Mouse (Mus musculus) hindbrain, postnatal 0 days (tissue): Measurements from ENCODE around the gene Ovol1. TPM values are rescaled to one million over a fixed set of nuclear protein-coding genes. Genes with fewer than 3 reads are reported as not detected.

ENCODE experiments used
- ATAC-seq: fragments of 200-750 bp; cut with Nextera tagmentation; 2 replicates; pipeline ENCODE4 v1.8.0; 2017; ENCODE audit warnings: mild to moderate bottlenecking, moderate TSS enrichment, moderate library complexity
- DNase-seq: peaks from one replicate; pipeline ENCODE4 v3.0.0-alpha.2; 2015; ENCODE audit warnings: low spot score
- H3K27ac ChIP-seq: fragments of 300-500 bp; sonication (generic); 2 replicates; pipeline ENCODE4 v1.5.1; 2014; ENCODE audit warnings: mild to moderate bottlenecking
- H3K27me3 ChIP-seq: fragments of 300-500 bp; sonication (generic); 2 replicates; pipeline ENCODE4 v1.6.1; 2014; ENCODE audit warnings: low read length, mixed read lengths; ENCODE audit not compliant: insufficient read depth
- H3K36me3 ChIP-seq: fragments of 300-500 bp; sonication (generic); 2 replicates; pipeline ENCODE4 v1.6.1; 2014; ENCODE audit warnings: low read length, mixed read lengths; ENCODE audit not compliant: insufficient read depth
- H3K4me1 ChIP-seq: fragments of 300-500 bp; sonication (generic); 2 replicates; pipeline ENCODE4 v1.6.1; 2014; ENCODE audit warnings: antibody characterized with exemption, low read length, mixed read lengths; ENCODE audit not compliant: insufficient read depth
- H3K4me2 ChIP-seq: fragments of 300-500 bp; sonication (generic); 2 replicates; pipeline ENCODE4 v1.6.1; 2014; ENCODE audit warnings: low read depth, mild to moderate bottlenecking, low read length, moderate library complexity, mixed read lengths
- H3K4me3 ChIP-seq: fragments of 300-500 bp; sonication (generic); 2 replicates; pipeline ENCODE4 v1.5.1; 2014; ENCODE audit warnings: low read length
- H3K9ac ChIP-seq: fragments of 300-500 bp; sonication (generic); replicated peaks from 2 replicates; pipeline ENCODE4 v1.6.1; 2014; ENCODE audit warnings: mild to moderate bottlenecking, low read length, moderate library complexity, mixed read lengths
- H3K9me3 ChIP-seq: fragments of 300-500 bp; sonication (generic); 2 replicates; pipeline ENCODE4 v1.6.1; 2016; ENCODE audit warnings: low read length, mixed read lengths
- CTCF ChIP-seq: IDR thresholded peaks from 2 replicates; pipeline ENCODE4 v1.5.1; 2016; ENCODE audit warnings: antibody characterized with exemption, control low read depth, low read depth
- WGBS: fragments of 180-500 bp; shearing (Covaris S2); extraction: QIAGEN DNeasy Blood & Tissue Kit; methylation state at CpG from one replicate; pipeline ENCODE4 v1.1.7; 2014; 5-methylcytosine and 5-hydroxymethylcytosine counted together
- polyA plus RNA-seq: library from polyadenylated mRNA; unstranded; fragments of >200 nt; fragmentation: Nextera tagmentation; extraction: Ambion mirVana; gene quantifications from 2 replicates; pipeline ENCODE4 v1.2.1, GENCODE M21; 2015
- total RNA-seq: library from RNA; depleted of rRNA; stranded (reverse); fragments of >200 nt; gene quantifications from 2 replicates; pipeline ENCODE4 v1.2.3, GENCODE M21; 2014

The Ovol1 gene
- total and polyA plus RNA-seq, 2 experiments from 2014 or later, result 0.25 TPM; not detected in 1

DNA sequence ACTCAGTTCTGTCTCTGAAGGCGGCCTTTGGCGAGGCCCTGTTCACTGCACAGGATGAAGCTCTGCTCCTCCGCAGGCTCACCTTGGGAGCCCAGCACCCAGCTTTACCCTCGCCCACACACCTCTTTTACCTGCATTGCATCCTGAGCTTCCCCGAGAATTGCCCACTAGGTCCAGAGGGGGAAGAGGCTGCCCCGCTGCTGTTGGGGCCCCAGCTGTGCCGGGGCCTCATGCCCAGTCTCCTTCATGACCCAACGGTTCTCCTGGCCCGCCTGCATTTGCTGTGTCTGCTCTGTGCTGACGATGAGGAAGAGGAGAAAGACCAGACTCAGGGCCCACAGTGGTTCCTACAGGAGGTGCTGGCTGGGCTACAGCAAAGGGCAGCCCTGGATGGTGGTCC lies 9.1 kb upstream of the Ovol1 start:
- Histone ChIP-seq H3K4me3 (no peak overlapping the region), H3K9me3 (no peaks in the 10 kb centered on the region), H3K27ac (no peak overlapping the region), H3K4me2 (no peak overlapping the region), H3K4me1 (peaks cover 7% of the 10 kb centered on the region), H3K9ac (no peak overlapping the region), H3K36me3 (peaks cover 13% of the 10 kb centered on the region; the same call in 1 of the 2 replicates), H3K27me3 (no peaks in the 10 kb centered on the region)
- no peak for TF ChIP-seq CTCF
- 83% methylated on average over 10 of the region's 10 CpGs for WGBS
- DNase-seq (no peak), ATAC-seq (no peak)

DNA sequence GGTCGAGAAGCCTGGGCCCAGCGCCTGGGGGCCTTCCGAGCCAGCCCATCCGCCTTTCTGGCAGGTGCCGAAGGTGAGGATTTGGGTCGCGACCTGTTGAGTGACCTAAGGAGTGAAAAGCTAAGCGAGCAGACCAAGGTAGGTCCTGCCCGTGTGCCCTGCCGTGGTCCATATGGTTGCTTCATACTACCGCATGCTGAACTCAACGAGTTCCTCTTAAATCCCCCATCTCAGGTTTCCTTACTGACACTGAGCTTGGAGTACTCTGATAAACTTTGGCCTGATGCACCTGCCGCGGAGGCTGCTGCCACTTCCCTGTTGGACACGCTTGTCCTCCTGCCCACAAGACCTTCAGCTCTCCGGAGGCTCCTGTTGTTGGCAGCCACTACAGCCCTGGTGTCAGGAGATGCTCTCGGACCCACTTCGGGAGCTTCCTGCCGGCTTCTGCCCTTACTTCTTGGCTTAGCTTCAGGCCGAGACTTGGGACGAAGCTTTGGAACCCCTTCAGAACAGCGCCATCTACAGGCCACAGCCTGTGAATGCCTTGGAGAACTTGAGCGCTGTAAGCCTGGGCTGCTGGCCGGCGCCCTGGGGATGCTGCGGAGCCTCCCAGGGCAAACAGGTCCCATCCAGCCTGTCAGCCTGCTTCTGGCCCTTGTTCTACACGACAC lies 8.2 kb upstream of the Ovol1 start:
- peak overlapping the region; percentile 84 for H3K9ac ChIP-seq
- peak overlapping the region; percentile 90; the same call in 1 of the 2 replicates for H3K27ac ChIP-seq
- peak overlapping the region; percentile 79 for H3K4me3 ChIP-seq
- 8% methylated on average over 27 of the region's 27 CpGs for WGBS
- peak; percentile 95 for DNase-seq
- peak; percentile 27 for ATAC-seq
- H3K9me3 ChIP-seq, result no peaks in the 10 kb centered on the region
- H3K4me1 ChIP-seq, result peaks cover 7% of the 10 kb centered on the region
- peaks cover 13% of the 10 kb centered on the region; the same call in 1 of the 2 replicates for H3K36me3 ChIP-seq
- peak; percentile 94 for TF ChIP-seq CTCF
- peaks cover 7% of the 10 kb centered on the region; the same call in 1 of the 2 replicates for H3K27me3 ChIP-seq
- peak overlapping the region; percentile 95 for H3K4me2 ChIP-seq

DNA sequence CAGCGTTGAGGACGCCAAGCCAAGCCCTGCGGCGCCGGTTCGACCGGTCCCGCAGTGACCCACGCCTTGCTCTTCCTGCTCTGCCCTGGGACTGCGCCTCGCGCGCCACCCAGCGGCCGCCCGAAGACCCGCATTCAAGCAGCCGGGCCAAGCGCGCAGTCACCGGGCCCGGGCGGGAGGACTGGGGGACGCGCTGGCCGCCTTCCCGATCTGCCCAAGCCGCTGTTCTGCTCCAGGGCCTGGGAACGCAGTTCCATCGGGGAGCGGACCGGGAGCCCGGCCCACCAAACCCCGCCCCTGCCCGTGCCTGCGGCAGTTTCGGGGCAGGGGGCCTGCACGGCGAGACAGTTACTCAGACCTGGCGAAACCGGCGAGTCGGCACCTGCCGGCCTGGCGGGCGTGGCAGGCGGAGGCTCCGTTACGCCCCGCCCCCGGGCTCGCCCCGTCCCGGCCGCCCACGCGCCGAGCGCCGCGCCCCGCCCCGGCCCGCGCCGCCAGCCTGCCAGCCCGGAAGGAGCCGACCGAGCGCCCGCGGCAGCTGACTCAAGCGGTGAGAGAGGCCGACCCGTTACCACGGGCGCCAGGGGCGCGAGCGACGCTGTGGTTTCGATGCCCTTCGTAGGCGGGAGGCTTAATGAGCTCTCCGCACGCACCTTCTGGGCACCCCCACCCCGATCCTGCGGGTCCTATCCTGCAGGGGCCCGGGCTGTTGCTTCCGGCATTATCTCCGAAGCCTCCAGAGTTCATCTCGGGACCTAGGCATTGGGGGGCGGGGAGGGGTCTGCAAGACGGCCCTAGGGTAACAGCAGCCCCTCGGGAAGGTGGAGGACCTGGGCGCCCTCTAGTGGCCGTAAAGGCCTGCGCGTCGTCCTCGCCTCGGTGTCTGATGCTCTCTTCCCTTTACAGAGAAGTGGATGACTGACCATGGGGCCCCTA lies 7.4 kb upstream of the Ovol1 start, which contains the start of gene Ap5b1:
Ap5b1 (plus strand) TSS at position 492 of the 936 bp plus-strand sequence.
- H3K4me3 ChIP-seq, result peak within 1 kb of the TSS; percentile 79

DNA sequence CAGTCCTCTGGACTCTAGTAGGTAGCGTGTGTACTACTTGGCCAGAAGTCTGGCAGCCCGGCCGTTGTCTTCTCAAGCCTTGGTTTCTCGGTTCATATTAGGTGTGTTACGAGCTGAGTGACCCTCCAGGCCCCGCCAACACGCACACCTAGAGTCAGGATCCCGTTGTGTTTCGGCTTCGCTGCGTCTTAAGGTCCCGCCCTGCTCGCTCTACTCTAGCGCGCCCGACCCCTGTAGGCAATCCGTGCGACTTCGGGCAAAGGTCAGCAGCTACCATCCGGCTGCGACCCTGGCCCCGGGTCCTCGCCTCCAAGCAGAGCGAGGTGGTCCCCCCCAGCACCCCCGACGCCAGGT lies 6.7 kb upstream of the Ovol1 start:
- no peaks in the 10 kb centered on the region for H3K9me3 ChIP-seq
- DNase-seq (no peak), ATAC-seq (no peak; the same call in 1 of the 2 replicates)
- H3K4me3 ChIP-seq, result peak overlapping the region; percentile 79
- H3K4me1 ChIP-seq, result peaks cover 7% of the 10 kb centered on the region
- no peak for TF ChIP-seq CTCF
- peaks cover 11% of the 10 kb centered on the region; the same call in 1 of the 2 replicates for H3K27me3 ChIP-seq
- H3K9ac ChIP-seq, result peak overlapping the region; percentile 84
- H3K27ac ChIP-seq, result peak overlapping the region; percentile 90; the same call in 1 of the 2 replicates
- peak overlapping the region; percentile 95 for H3K4me2 ChIP-seq
- peaks cover 13% of the 10 kb centered on the region; the same call in 1 of the 2 replicates for H3K36me3 ChIP-seq
- WGBS, result under 1% methylated on average over 26 of the region's 26 CpGs

More for the DNA sequence above, 7.4 kb upstream of the Ovol1 start, which contains the start of gene Ap5b1:
- TF ChIP-seq CTCF, result peak; percentile 94
- Histone ChIP-seq H3K9me3 (no peaks in the 10 kb centered on the region), H3K27me3 (peaks cover 8% of the 10 kb centered on the region; the same call in 1 of the 2 replicates), H3K9ac (peak within 1 kb of the TSS; percentile 84), H3K36me3 (peaks cover 13% of the 10 kb centered on the region; the same call in 1 of the 2 replicates), H3K27ac (peak within 1 kb of the TSS; percentile 90), H3K4me1 (peaks cover 7% of the 10 kb centered on the region), H3K4me2 (peak within 1 kb of the TSS; percentile 95)
- ATAC-seq (peak; percentile 92), DNase-seq (peak; percentile 92)
- under 1% methylated on average over 93 of the region's 102 CpGs for WGBS

DNA sequence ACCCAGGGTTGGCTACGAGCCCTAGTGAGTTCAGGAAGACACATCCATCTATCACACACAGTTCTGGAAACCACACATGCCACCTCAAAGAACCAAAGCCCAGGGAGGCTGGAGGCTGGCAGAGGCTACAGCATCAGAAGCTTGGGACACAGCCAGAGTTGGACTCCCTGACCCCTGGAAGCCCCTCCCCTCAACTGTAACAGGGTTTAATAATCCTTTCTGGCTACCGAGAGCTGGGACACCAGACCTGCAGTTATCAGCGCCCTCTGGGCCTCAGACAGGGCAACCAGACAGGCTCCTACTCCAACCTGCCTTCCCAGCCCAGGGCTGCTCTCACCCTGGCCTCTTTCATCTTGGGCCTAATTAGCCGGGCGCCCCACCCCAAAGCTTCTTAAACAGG lies 5.9 kb upstream of the Ovol1 start:
- WGBS, result 71% methylated on average over 5 of the region's 5 CpGs
- H3K27ac ChIP-seq, result no peak overlapping the region
- no peak overlapping the region for H3K4me3 ChIP-seq
- peaks cover 20% of the 10 kb centered on the region; the same call in 1 of the 2 replicates for H3K27me3 ChIP-seq
- H3K36me3 ChIP-seq, result peaks cover 9% of the 10 kb centered on the region; the same call in 1 of the 2 replicates
- no peak for DNase-seq
- TF ChIP-seq CTCF, result no peak
- H3K4me2 ChIP-seq, result no peak overlapping the region
- no peaks in the 10 kb centered on the region for H3K9me3 ChIP-seq
- ATAC-seq, result no peak
- no peak overlapping the region for H3K9ac ChIP-seq
- H3K4me1 ChIP-seq, result peaks cover 7% of the 10 kb centered on the region

DNA sequence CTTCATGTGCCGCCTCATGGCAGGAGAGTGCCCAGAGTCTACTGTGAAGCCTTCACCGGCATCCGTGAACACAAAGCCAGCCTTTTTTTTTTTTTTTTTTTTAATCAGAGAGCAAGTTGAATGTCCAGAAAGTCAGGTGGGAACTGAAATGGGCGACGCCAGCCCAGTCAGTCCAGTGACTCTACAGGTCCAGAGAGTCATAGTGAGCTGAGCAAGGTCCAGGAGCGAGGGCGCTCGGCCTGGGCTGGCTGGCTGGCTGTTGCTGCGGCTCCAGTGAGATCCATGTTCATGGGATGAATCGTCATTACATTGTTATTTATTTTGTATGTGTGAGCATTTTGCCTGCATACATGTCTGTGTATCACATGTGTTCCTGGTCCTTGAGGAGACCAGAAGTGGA lies 2.3 kb upstream of the Ovol1 start:
- ATAC-seq (no peak), DNase-seq (no peak)
- no peak overlapping the region for H3K4me3 ChIP-seq
- H3K9me3 ChIP-seq, result no peaks in the 10 kb centered on the region
- peaks cover 21% of the 10 kb centered on the region for H3K4me1 ChIP-seq
- no peak overlapping the region for H3K9ac ChIP-seq
- no peak for TF ChIP-seq CTCF
- H3K4me2 ChIP-seq, result no peak overlapping the region
- H3K27ac ChIP-seq, result no peak overlapping the region
- no peaks in the 10 kb centered on the region for H3K36me3 ChIP-seq
- H3K27me3 ChIP-seq, result peaks cover 53% of the 10 kb centered on the region
- WGBS, result 83% methylated on average over 10 of the region's 10 CpGs
